Mouse (Mus musculus): ENCODE measurements around the gene Cnn2. TPM values are rescaled to one million over a fixed set of nuclear protein-coding genes. Genes with fewer than 3 reads are reported as not detected.

The Cnn2 gene
- polyA plus RNA-seq, 1 experiment, result 11.4 TPM

DNA sequence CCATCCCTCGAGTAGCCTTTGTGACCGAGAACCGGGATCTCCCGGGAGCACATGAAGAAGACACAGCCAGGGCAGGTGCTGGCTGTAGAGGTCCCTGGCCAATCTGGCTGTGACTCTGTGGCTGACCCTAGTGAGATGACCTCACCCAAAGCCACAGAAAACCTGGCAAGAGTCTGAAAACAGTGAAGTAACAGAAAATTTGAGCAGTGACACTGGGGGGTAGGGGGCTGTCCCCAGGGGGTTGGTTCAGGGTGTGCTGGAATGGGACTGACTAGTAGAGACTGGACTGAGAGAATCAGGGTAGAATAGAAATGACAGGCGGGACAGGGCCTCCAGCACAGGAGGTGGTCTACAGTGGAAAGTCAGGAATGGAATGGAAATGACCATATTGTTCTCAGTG lies 5.2 kb upstream of the Cnn2 start:
- no peak for TF ChIP-seq GATA1 (IDR thresholded peaks at IDR 0.05; ENCODE audit: low read length)

- TF ChIP-seq GATA1 (IDR thresholded peaks at IDR 0.05; ENCODE audit: low read length), result no peak
These were observed 4.7 kb upstream of the Cnn2 start for GRCm38 (mm10) chr10:79983670-79984069.

DNA sequence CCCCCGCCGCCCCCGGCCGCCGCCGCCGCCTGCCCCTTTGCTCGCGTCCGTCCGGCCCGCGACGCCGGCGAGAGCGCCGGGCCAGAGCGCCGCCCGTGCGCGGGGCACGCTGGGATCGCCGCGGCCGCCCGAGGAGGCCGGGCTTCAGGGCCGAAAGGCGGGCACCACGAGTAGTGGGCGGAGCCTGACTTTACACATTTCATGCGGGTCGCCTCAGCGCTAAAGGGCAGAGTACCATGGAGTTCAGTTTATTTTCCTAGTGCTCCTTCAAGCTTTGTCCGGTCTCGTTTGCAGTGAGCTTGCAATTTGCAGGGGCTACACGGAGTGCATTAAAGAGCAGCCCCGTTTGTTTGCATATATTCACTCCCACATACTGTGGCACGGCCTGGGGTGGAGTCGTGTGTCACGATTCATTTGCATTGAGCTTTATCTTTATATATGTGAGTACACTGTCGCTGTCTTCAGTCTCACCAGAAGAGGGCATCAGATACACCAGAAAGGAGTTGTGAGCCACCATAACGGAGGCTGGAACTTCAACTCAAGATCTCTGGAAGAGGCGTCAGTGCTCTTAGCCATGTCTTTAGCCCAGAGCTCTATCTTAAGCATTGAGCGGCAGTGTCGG lies 4.1 kb upstream of the Cnn2 start, which contains the start of gene Tmem259:
Gene Tmem259, minus strand, starts transcription at position 136 of the 622 bp plus-strand sequence.
- no peak for TF ChIP-seq GATA1 (IDR thresholded peaks at IDR 0.05; ENCODE audit: low read length)

GRCm38 (mm10) chr10:79984871-79985270 lies 3.5 kb upstream of the Cnn2 start:
- no peak for TF ChIP-seq GATA1 (IDR thresholded peaks at IDR 0.05; ENCODE audit: low read length)

DNA sequence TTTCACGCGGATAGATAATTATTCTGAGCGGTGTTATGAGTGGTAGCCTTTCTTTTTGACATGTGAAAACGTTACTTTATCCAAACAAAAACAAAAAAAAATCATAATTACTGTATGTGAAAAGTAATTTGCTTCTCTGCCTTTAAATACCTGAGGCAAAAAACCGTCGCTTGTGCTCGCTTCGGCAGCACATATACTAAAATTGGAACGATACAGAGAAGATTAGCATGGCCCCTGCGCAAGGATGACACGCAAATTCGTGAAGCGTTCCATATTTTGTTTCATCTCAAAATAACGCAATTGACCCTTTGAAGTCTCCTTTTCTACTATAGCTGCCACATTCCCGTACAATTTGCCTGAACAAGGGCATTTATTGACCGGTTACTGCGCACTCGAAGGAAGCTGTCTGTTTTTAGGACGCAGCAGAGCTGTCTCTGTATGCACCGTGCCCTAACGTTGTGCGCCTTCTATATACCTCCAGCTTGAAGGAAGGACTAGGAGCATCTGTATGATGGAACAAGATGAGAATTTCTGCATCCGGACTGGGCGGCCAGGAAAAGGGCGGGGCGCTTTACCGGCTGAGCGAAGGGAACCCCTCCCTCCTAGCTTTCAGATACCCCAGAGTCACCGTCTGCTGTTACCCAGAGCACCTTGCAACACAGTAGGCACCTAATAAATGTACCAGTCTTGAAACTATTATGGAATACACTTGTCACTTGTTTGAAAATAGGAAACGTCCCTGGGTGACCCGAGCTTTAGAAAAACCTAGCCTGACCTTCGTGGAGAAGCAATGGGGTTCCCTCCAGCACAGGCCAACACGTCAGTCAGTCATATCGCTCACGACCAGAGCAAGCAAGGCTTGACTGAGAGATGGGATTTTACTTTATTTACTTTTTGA lies 2.8 kb upstream of the Cnn2 start:
- no peak for TF ChIP-seq GATA1 (IDR thresholded peaks at IDR 0.05; ENCODE audit: low read length)

GRCm38 (mm10) chr10:79986232-79986878 lies 2.0 kb upstream of the Cnn2 start:
- TF ChIP-seq GATA1 (IDR thresholded peaks at IDR 0.05; ENCODE audit: low read length), result no peak

DNA sequence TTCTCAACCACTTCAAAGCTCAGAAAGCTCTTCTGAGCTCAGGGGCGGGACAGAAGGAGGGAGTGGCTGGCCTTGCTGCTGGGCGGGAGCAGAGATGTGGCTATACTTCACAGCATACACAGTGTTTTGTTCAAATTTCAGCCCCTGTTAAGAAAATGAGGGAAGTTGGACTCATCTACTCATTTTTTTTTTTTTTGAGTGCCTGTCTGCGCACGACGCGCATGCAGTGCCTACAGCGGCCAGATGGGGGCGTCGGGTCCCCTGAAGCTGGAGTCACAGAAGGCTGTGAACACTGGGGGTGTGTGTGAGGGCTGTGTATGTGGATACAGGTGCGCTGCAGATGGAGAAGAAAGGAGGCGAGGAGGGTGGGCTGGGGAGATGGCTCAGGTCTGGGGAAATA lies 1.4 kb upstream of the Cnn2 start:
- no peak for TF ChIP-seq GATA1 (IDR thresholded peaks at IDR 0.05; ENCODE audit: low read length)

DNA sequence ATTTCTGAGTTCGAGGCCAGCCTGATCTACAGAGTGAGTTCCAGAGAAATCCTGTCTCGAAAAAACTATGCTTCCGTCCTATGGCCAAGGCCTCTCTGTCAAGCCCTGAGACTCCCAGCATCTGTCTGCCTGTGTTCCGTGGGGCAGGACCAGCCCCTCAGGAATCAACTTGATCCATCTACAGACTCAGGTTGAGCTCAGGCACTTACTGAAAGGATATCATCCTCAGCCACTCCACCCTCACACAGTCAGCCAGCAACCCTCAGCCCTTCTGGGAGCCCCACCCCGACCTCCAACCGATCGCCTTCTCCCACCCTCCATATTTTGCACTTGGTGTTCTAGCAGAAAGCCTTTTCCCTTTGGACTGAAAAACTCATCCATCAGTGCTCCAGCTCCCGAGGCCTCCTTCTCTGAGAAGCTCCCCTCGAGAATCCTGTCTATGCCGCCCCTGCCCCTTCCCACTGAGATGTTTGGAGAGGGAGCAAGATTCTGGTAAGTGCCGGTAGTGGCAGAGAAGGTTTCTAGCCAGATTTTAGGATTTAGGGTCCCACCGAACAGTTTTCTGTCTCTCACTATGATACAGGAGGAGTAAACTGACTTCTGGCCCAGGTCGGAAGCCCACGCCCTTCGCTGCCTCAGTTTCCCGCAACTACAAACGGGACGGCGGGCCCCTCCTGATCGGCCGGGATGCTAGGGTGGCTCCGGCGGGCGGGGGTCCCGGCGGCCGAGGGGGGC lies 446 bp upstream of the Cnn2 start:
- TF ChIP-seq GATA1 (IDR thresholded peaks at IDR 0.05; ENCODE audit: low read length), result no peak

DNA sequence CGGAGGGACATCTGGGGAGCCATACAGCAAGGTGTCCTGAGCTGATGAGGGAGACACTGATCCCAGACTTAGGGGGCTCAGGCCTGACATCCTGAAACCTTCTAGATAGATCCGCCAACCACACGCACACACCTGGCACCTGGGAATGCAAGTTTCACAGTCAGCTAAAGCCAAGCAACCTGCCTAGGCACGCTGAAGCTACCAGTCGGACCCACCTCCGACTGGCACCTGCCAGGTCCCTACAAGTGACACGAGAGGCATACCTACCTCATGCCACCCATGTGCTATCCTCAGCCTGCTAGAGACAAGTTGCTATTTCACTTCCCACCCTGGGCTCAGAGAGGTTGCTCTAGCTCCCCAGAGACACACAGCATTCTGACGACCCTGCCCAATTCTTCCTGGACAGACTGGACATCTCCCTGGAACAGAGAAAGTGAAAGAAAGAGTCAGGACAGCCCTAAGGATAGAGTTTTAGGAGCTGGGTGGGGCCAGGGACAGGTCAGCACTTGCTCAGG lies 945 bp downstream of the Cnn2 start:
- no peak for TF ChIP-seq GATA1 (IDR thresholded peaks at IDR 0.05; ENCODE audit: low read length)

- TF ChIP-seq GATA1 (IDR thresholded peaks at IDR 0.05; ENCODE audit: low read length), result no peak
These were observed 1.5 kb downstream of the Cnn2 start for GRCm38 (mm10) chr10:79989870-79990269.

DNA sequence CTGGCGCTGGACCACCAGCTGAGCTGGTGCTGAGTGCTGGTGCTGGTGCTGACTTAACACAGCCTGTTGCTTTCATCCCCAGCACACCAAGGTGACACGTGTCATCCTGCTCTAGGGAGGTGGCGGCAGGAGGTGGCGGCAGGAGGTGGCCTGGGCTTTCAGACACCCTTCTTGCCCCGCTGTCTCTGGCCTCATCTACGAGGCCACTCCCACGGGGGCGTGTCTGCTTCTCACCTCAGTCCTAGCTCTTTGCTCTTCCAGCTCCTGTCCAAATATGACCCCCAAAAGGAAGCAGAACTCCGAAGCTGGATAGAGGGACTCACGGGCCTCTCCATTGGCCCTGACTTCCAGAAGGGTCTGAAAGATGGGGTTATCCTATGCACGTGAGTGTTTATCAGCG lies 2.7 kb downstream of the Cnn2 start:
- no peak for TF ChIP-seq GATA1 (IDR thresholded peaks at IDR 0.05; ENCODE audit: low read length)

- no peak for TF ChIP-seq GATA1 (IDR thresholded peaks at IDR 0.05; ENCODE audit: low read length)
These were observed 3.2 kb downstream of the Cnn2 start for GRCm38 (mm10) chr10:79991548-79991947.

GRCm38 (mm10) chr10:79994397-79995115 lies 6.2 kb downstream of the Cnn2 start:
- TF ChIP-seq GATA1 (IDR thresholded peaks at IDR 0.05; ENCODE audit: low read length), result no peak

DNA sequence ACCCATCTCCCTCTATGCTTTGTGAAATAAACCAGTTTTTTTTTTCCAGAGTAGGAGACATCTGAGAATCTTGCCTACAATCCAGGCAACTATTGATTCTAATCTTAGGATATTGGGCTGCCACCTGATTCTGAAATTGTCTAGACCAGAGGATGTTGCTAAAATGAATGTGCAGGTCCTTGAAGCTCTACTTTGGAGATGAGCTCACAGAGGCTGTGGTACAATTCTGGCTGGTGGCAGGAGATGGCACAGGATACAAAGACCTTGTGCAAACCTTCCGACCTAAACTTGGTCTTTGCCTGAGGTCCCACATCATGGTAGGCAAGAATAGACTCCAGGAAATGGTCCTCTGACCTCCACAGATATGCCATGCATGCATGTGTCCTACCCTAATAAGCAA lies 7.3 kb downstream of the Cnn2 start:
- no peak for TF ChIP-seq GATA1 (IDR thresholded peaks at IDR 0.05; ENCODE audit: low read length)
